Mouse (Mus musculus): Measurements from ENCODE around the gene Nck2. TPM values are rescaled to one million over a fixed set of nuclear protein-coding genes. Genes with fewer than 3 reads are reported as not detected.
A peak's percentile ranks its signal among the peaks of the same experiment; 100 is the strongest.

The Nck2 gene
- polyA plus RNA-seq, 1 experiment from 2014 or later = 23.4 TPM

- no peaks in the 10 kb centered on the region for H3K79me2 ChIP-seq (ENCODE audit: inconsistent target)
- no peak overlapping the region for H3K27ac ChIP-seq
- H3K4me3 ChIP-seq (ENCODE audit: inconsistent target) = no peak overlapping the region
- no peaks in the 10 kb centered on the region for H3K36me3 ChIP-seq (ENCODE audit: inconsistent target)
These were observed 30.2 kb upstream of the Nck2 start for GRCm38 (mm10) chr1:43414228-43414627.

GRCm38 (mm10) chr1:43414971-43415370 is 29.4 kb upstream of the Nck2 start:
- H3K27ac ChIP-seq = no peak overlapping the region
- H3K79me2 ChIP-seq (ENCODE audit: inconsistent target) = no peaks in the 10 kb centered on the region
- H3K36me3 ChIP-seq (ENCODE audit: inconsistent target) = no peaks in the 10 kb centered on the region
- H3K4me3 ChIP-seq (ENCODE audit: inconsistent target) = no peak overlapping the region

GRCm38 (mm10) chr1:43422969-43423748 is 21.2 kb upstream of the Nck2 start:
- H3K36me3 ChIP-seq (ENCODE audit: inconsistent target) = no peaks in the 10 kb centered on the region
- no peaks in the 10 kb centered on the region for H3K79me2 ChIP-seq (ENCODE audit: inconsistent target)
- no peak overlapping the region for H3K4me3 ChIP-seq (ENCODE audit: inconsistent target)
- WGBS (ENCODE audit: missing documents) = 79% methylated on average over 4 of the region's 4 CpGs
- no peak overlapping the region for H3K27ac ChIP-seq

GRCm38 (mm10) chr1:43426526-43426925 is 17.9 kb upstream of the Nck2 start:
- 71% methylated on average over 4 of the region's 4 CpGs for WGBS (ENCODE audit: missing documents)
- H3K79me2 ChIP-seq (ENCODE audit: inconsistent target) = no peaks in the 10 kb centered on the region

GRCm38 (mm10) chr1:43426993-43427535 is 17.3 kb upstream of the Nck2 start:
- 94% methylated on average over 6 of the region's 6 CpGs for WGBS (ENCODE audit: missing documents)
- Histone ChIP-seq H3K4me3 (ENCODE audit: inconsistent target) (no peak overlapping the region), H3K36me3 (ENCODE audit: inconsistent target) (no peaks in the 10 kb centered on the region), H3K79me2 (ENCODE audit: inconsistent target) (no peaks in the 10 kb centered on the region), H3K27ac (no peak overlapping the region)

More at GRCm38 (mm10) chr1:43426526-43426925, 17.9 kb upstream of the Nck2 start:
- no peak overlapping the region for H3K4me3 ChIP-seq (ENCODE audit: inconsistent target)
- H3K27ac ChIP-seq = no peak overlapping the region
- no peaks in the 10 kb centered on the region for H3K36me3 ChIP-seq (ENCODE audit: inconsistent target)

GRCm38 (mm10) chr1:43429924-43430876 is 14.2 kb upstream of the Nck2 start:
- Histone ChIP-seq H3K4me3 (ENCODE audit: inconsistent target) (no peak overlapping the region), H3K27ac (no peak overlapping the region), H3K79me2 (ENCODE audit: inconsistent target) (no peaks in the 10 kb centered on the region), H3K36me3 (ENCODE audit: inconsistent target) (no peaks in the 10 kb centered on the region)
- WGBS (ENCODE audit: missing documents) = 75% methylated on average over 9 of the region's 9 CpGs

GRCm38 (mm10) chr1:43433853-43434252 is 10.5 kb upstream of the Nck2 start:
- no peaks in the 10 kb centered on the region for H3K79me2 ChIP-seq (ENCODE audit: inconsistent target)
- no peak overlapping the region for H3K27ac ChIP-seq
- H3K4me3 ChIP-seq (ENCODE audit: inconsistent target) = no peak overlapping the region
- 91% methylated on average over 4 of the region's 4 CpGs for WGBS (ENCODE audit: missing documents)
- no peaks in the 10 kb centered on the region for H3K36me3 ChIP-seq (ENCODE audit: inconsistent target)

GRCm38 (mm10) chr1:43436554-43436953 is 7.8 kb upstream of the Nck2 start:
- Histone ChIP-seq H3K27ac (no peak overlapping the region), H3K4me3 (ENCODE audit: inconsistent target) (no peak overlapping the region), H3K36me3 (ENCODE audit: inconsistent target) (no peaks in the 10 kb centered on the region), H3K79me2 (ENCODE audit: inconsistent target) (no peaks in the 10 kb centered on the region)

- no peak overlapping the region for H3K27ac ChIP-seq
- WGBS (ENCODE audit: missing documents) = 67% methylated on average over 1 of the region's 1 CpGs
- no peaks in the 10 kb centered on the region for H3K36me3 ChIP-seq (ENCODE audit: inconsistent target)
- H3K4me3 ChIP-seq (ENCODE audit: inconsistent target) = no peak overlapping the region
- no peaks in the 10 kb centered on the region for H3K79me2 ChIP-seq (ENCODE audit: inconsistent target)
These were observed 5.1 kb upstream of the Nck2 start for GRCm38 (mm10) chr1:43439261-43439660.

- 50% methylated on average over 2 of the region's 2 CpGs for WGBS (ENCODE audit: missing documents)
- Histone ChIP-seq H3K27ac (no peak overlapping the region), H3K36me3 (ENCODE audit: inconsistent target) (no peaks in the 10 kb centered on the region), H3K79me2 (ENCODE audit: inconsistent target) (peaks cover 13% of the 10 kb centered on the region), H3K4me3 (ENCODE audit: inconsistent target) (no peak overlapping the region)
These were observed 1.8 kb upstream of the Nck2 start for GRCm38 (mm10) chr1:43442568-43442967.

- H3K27ac ChIP-seq = no peak overlapping the region
- H3K79me2 ChIP-seq (ENCODE audit: inconsistent target) = peaks cover 42% of the 10 kb centered on the region
- H3K36me3 ChIP-seq (ENCODE audit: inconsistent target) = no peaks in the 10 kb centered on the region
- peak overlapping the region; percentile 21; the same call in 1 of the 2 replicates for H3K4me3 ChIP-seq (ENCODE audit: inconsistent target)
- WGBS (ENCODE audit: missing documents) = under 1% methylated on average over 83 of the region's 86 CpGs
These were observed 1.1 kb downstream of the Nck2 start for GRCm38 (mm10) chr1:43445170-43446088.

GRCm38 (mm10) chr1:43446089-43446533 is 1.7 kb downstream of the Nck2 start:
- Histone ChIP-seq H3K79me2 (ENCODE audit: inconsistent target) (peaks cover 48% of the 10 kb centered on the region), H3K36me3 (ENCODE audit: inconsistent target) (no peaks in the 10 kb centered on the region), H3K4me3 (ENCODE audit: inconsistent target) (peak overlapping the region; percentile 75), H3K27ac (peak overlapping the region; percentile 17; the same call in 1 of the 2 replicates)
- under 1% methylated on average over 35 of the region's 44 CpGs for WGBS (ENCODE audit: missing documents)

GRCm38 (mm10) chr1:43446731-43447601 is 2.6 kb downstream of the Nck2 start:
- Histone ChIP-seq H3K27ac (peak overlapping the region; percentile 17; the same call in 1 of the 2 replicates), H3K36me3 (ENCODE audit: inconsistent target) (no peaks in the 10 kb centered on the region), H3K4me3 (ENCODE audit: inconsistent target) (peak overlapping the region; percentile 75), H3K79me2 (ENCODE audit: inconsistent target) (peaks cover 57% of the 10 kb centered on the region)
- WGBS (ENCODE audit: missing documents) = 24% methylated on average over 16 of the region's 16 CpGs
